Mouse (Mus musculus): Measurements from ENCODE around the gene AI464131.

Gene AI464131

GRCm38 (mm10) chr4:41502986-41503412 is at the start of gene AI464131:
AI464131 (minus strand) TSS chr4:41503076.
- DNase-seq (ENCODE audit: extremely low spot score, low read depth, low spot score): no peak

GRCm38 (mm10) chr4:41552529-41552928 is 49.7 kb upstream of the AI464131 start:
- DNase-seq (ENCODE audit: extremely low spot score, low read depth, low spot score): peak; percentile 96

GRCm38 (mm10) chr4:41547086-41547485 is 44.2 kb upstream of the AI464131 start:
- DNase-seq (ENCODE audit: extremely low spot score, low read depth, low spot score): no peak

- no peak for DNase-seq (ENCODE audit: extremely low spot score, low read depth, low spot score)
Observed at GRCm38 (mm10) chr4:41545985-41546384, 43.1 kb upstream of the AI464131 start.

- no peak for DNase-seq (ENCODE audit: extremely low spot score, low read depth, low spot score)
Observed at GRCm38 (mm10) chr4:41542136-41542535, 39.3 kb upstream of the AI464131 start.

DNA sequence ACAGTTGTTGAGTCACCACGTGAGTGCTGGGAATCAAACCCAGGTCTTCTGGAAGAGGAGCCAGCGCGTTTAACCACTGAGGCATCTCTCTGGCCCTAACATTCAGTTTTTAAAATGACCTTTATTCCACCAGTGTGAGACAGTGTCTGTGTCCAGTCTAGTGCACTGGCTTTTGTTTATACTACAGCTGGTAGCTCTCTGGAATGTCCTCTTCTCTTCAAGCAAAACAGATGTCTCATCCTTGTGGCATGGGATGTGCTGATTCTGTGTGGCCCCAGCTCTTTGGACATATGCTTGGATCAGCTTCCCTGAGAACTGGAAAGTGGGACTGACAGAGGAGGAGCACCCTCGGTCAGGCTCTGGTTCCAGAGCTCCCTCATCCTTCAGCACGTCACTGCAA is 32.0 kb upstream of the AI464131 start:
- DNase-seq (ENCODE audit: extremely low spot score, low read depth, low spot score): no peak

- no peak for DNase-seq (ENCODE audit: extremely low spot score, low read depth, low spot score)
Observed at GRCm38 (mm10) chr4:41532420-41532819, 29.5 kb upstream of the AI464131 start.

- no peak for DNase-seq (ENCODE audit: extremely low spot score, low read depth, low spot score)
Observed at GRCm38 (mm10) chr4:41527996-41528395, 25.1 kb upstream of the AI464131 start.

GRCm38 (mm10) chr4:41527076-41527475 is 24.2 kb upstream of the AI464131 start:
- no peak for DNase-seq (ENCODE audit: extremely low spot score, low read depth, low spot score)

DNA sequence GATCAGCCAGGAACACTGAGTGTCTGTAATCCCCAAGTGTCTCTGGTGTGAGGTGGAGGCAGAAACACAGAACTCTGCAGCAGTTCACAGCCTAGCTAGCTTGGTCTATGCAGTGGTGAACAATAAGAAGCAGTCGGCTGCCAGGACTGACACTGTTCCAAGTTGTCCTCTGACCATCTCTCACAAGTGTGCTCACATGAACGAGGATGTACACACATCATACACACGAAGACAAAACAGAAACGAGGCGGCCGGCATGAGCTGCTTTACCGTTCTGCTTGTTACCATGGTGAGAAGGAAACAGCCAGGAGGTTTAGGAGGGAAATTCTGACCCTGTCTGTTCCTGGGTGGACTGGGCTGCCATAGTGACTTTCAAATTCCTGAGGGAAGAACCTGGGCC is 23.7 kb upstream of the AI464131 start:
- no peak for DNase-seq (ENCODE audit: extremely low spot score, low read depth, low spot score)

- no peak for DNase-seq (ENCODE audit: extremely low spot score, low read depth, low spot score)
Observed at GRCm38 (mm10) chr4:41524829-41525228, 22.0 kb upstream of the AI464131 start.

DNA sequence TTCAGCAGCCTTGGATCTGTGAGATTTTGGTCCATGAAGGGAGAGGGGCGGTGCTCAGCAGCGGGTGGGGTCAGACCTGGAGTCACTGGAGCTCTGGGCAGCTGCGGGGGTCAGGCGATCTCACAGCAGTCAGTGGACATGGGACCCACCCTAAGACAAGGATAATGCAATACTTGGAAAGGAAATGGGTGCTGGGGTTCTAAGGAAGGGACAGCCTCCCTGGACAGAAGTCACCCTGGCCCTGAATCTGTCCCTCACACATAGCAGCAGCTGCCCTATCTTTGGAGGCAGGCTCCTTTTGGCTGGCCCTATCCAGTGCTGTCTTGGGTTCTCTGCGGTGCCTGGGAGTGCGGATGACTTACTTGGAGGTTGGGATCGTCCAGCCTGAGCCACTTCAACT is 21.0 kb upstream of the AI464131 start:
- no peak for DNase-seq (ENCODE audit: extremely low spot score, low read depth, low spot score)

DNA sequence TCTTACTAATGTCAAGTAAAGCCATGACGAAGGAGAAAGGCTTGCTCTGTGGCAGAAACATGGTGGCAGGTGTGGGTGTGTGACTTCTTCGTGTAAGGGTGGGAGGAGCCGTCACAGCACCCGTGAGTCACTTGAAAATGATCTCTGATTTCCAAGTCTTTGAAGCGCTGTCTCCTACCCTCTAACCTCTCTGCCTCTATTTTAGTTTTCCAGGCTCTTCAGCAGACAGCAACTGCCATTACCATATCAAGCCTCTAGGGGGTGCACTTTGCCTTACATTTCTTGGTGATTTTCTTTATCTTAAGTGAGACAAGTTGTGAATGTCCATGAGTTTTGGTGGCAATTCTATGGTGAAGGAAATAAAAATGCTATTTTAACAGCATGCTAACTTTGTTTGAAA is 19.9 kb upstream of the AI464131 start:
- DNase-seq (ENCODE audit: extremely low spot score, low read depth, low spot score): no peak

DNA sequence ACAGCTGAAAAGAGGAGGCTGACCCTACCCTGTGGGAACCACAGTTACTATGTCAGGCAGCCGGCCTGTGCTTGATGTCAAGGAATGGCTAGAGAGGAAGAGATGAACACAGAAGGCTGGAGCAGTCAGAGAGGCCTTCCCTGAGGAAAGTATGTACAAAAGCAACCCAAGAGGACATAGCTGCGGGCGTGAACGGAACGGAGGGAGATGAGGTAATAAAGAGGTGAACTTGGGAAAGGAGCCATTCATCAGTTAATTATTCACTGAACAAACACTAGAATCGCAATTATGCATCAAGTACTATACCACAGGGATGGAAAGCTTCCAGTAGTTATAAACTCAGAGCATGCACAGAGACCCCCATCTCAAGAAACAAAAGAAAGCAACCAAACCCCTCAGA is 19.3 kb upstream of the AI464131 start:
- DNase-seq (ENCODE audit: extremely low spot score, low read depth, low spot score): no peak

DNA sequence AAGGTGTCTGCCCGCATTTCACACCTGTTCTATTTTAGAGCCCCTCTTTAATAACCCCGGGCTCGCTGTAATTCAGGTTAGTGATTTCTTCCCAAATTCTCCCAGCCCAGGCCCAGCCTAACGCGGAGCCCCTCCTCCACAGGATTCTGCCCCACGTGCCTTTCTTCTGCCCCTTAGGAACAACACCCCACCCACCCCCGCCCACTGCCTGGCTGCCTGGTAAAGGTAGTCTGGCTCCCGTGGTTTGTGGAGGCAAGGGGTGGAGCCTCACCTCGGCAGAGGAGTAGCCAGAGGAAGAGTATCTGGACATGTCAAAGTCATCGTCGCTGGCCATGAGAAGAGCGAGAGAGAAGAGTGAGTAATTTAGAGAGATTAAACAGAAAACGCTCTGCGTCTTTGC is 17.8 kb upstream of the AI464131 start:
- no peak for DNase-seq (ENCODE audit: extremely low spot score, low read depth, low spot score)

DNA sequence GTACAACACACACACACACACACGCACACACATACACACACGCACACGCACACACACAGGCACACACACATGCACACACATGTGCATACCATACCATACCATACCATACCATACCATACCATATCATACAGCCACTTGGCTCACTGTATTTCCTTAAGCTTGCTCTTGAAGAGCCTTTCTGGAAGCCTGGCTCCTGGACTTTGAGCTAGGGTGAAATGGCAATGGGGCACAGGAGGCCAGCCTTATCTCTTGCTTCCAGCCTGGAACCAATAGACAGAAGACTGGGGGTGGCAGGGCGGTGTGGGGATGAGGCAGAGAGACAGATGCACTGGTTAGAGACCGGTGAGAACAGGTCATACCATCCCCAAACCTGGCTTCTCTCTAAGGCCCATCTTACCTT is 16.3 kb upstream of the AI464131 start:
- DNase-seq (ENCODE audit: extremely low spot score, low read depth, low spot score): no peak

DNA sequence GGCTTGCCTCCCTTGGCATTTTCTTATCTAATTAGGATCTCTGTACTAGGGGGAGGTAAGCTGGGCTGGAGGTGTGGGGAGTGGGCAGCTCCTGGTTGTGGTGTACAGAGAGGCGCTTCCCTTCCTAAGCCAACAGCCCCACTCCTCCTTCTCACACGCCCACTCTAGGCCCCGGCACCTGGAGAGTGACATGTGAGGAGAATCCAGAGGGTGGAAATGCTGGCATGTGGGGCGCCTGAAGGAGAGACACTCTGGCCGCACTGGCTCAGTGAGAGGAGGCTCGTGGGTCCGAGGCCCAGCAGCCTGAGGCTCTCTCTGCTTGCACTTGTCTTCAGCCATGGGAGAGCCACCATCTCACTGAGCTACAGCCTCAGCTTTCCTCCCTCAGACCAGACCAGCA is 15.5 kb upstream of the AI464131 start:
- DNase-seq (ENCODE audit: extremely low spot score, low read depth, low spot score): no peak

GRCm38 (mm10) chr4:41517233-41517632 is 14.4 kb upstream of the AI464131 start, which contains the start of gene 1110017D15Rik:
1110017D15Rik (minus strand) TSS chr4:41517333.
- DNase-seq (ENCODE audit: extremely low spot score, low read depth, low spot score): no peak

DNA sequence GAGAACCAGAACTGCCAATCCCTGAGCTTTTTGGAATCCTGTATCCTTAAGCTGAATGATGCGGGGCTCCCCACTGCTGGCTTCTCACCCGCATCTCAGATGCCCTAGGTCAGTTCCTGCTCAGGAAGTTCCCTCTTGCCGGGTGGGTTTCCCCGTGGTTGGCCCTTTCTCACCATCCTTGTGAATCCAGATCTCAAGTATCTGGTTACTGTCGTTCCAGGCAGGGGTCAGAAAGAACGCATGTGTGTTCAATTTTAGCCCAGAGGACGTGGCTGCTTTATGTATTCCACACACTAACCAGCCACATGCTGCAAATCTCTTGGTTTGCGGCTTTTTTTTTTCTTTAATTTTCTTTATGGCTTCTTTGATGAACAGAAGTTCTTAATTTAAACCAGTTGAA is 10.8 kb upstream of the AI464131 start:
- no peak for DNase-seq (ENCODE audit: extremely low spot score, low read depth, low spot score)

- no peak for DNase-seq (ENCODE audit: extremely low spot score, low read depth, low spot score)
Observed at GRCm38 (mm10) chr4:41513309-41513708, 10.4 kb upstream of the AI464131 start.

DNA sequence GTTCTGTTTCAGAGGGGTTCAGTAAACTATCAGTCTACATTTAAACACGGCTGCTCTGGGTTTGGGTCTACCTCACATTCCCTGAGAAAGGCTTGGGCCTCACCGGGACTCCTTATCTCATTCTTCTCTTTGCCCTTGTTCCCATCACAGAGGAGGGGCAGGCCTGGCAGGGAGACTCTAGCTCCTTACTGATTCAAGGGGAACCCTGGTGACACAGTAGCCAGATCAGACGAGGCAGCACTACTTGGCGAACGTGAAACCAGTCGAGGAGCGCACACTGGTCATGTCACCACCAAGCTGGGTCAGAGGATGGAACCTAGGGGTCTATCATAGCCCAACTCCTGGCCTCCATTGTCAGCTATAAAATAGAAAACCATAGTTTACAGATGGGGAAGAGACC is 5.1 kb upstream of the AI464131 start:
- DNase-seq (ENCODE audit: extremely low spot score, low read depth, low spot score): no peak

DNA sequence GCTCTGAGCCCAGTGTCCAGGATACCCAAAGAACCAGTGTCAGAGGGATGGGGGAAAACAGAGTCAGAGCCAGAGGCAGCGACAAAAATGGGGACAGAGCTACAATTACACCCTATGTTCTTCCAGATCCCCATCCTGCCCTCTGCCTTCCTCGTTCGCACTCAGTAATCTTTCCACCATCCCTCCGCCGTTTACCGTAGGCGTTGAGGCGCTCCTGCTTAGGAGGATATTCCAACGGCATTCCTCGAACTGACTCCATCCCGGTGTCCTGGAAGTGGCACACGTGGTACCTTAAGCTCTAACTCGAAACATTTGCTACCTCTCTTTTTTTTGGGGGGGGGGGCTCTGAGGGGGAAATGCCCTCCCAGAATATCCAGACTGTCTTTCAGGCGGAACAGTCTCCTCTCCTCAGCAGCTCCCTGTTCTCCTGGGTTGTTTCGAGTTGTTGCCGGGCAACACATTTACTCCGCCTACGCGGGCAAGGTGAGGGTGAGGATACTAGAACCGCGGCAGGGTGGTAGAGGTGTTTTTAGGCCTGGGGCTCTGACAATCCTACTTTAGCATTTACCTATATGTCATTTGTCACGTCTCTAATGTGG is 4.5 kb upstream of the AI464131 start:
- DNase-seq (ENCODE audit: extremely low spot score, low read depth, low spot score): no peak

DNA sequence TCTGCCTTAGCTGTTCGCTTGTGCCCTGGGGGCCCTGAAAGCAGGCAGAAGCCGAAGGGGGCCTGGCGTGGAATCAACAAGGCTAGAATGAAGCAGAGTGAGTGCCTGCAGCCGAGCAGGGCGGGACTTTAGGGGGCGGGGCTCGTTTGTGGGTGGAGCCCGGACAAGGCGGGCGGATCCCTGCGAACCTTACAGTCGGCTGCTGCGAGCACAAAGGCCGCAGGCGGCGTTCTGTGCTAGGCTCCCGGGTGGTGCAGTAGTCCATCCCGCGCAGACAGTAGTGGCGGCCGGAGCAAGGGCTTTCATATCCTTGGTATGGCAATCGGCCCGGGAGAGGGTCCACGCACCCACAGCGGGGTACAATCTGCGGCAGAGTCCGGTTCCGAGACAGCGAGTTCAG is 4.0 kb upstream of the AI464131 start:
- DNase-seq (ENCODE audit: extremely low spot score, low read depth, low spot score): no peak
